19 mouse cellular contexts compared by ENCODE assay signal in the genomic region with DNA sequence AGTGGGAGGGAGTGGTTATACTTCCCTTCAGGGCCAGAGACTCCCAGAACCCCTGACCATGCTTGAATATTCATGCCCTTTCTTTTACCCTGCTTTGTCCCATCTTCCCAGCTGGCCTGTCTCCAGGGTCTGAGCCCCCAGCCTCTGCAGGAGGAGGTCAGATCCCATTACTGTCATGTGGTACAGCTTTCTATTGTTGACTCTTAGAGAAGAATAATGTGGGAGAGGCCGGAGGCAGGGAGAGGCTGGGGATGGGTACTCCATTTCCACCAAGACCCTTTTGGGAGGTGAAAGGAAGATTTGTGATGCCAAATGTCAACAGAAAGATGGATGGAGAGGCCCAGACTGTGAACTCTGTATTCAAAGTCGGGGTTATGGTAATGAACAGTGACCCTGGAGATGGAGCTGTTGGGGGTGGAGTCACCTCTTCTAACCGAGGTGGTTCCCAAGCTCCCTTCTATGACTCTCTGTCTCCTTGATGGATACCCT.
DNase-seq lines count a peak whose midpoint lies in the region; ATAC-seq and TF ChIP-seq lines count a peak whose summit lies in the region.
"Had no signal": no experiment of that assay in that cellular context is flagged by ENCODE, and none has a peak within 500 bp of the region (broad histone marks: within the 10 kb centered on the region; RNA-seq: fewer than 3 reads in every experiment).

No protein-coding gene starts in this region.

- H3K9ac ChIP-seq in hindbrain, postnatal 0 days (replicated peaks; ENCODE audit: low read length): no peak overlapping the region
- no peak overlapping the region for H3K9ac ChIP-seq in hindbrain, embryonic 13.5 days
- H3K9ac ChIP-seq in neural tube, embryonic 13.5 days: no peak overlapping the region
- H3K9ac ChIP-seq in forebrain, embryonic 16.5 days (replicated peaks; ENCODE audit: low read depth, low read length): no peak overlapping the region
- H3K9ac ChIP-seq: intestine, embryonic 15.5 days; limb, embryonic 12.5 days; liver, embryonic 13.5 days; stomach, embryonic 15.5 days had no signal

- no peak overlapping the region for H3K4me3 ChIP-seq in hindbrain, embryonic 10.5 days
- no peak overlapping the region for H3K4me3 ChIP-seq in hindbrain, postnatal 0 days (ENCODE audit: low read length)
- no peak overlapping the region for H3K4me3 ChIP-seq in hindbrain, embryonic 13.5 days
- H3K4me3 ChIP-seq in neural tube, embryonic 13.5 days: no peak overlapping the region
- no peak overlapping the region for H3K4me3 ChIP-seq in forebrain, embryonic 16.5 days (replicated peaks; ENCODE audit: low read length)
- H3K4me3 ChIP-seq in lung, adult 2 months (replicated peaks; ENCODE audit: extremely low read depth, low read depth, low read length): no peak overlapping the region
- H3K4me3 ChIP-seq: intestine, embryonic 15.5 days; limb, embryonic 12.5 days; liver, embryonic 13.5 days; stomach, embryonic 15.5 days had no signal

- H3K4me1 ChIP-seq in hindbrain, embryonic 10.5 days (replicated peaks): peaks cover 60% of the 10 kb centered on the region
- H3K4me1 ChIP-seq in hindbrain, postnatal 0 days (ENCODE audit: insufficient read depth, low read length): no peaks in the 10 kb centered on the region
- H3K4me1 ChIP-seq in hindbrain, embryonic 13.5 days (replicated peaks): peaks cover 42% of the 10 kb centered on the region
- H3K4me1 ChIP-seq in neural tube, embryonic 13.5 days (replicated peaks): peaks cover 53% of the 10 kb centered on the region
- H3K4me1 ChIP-seq in forebrain, embryonic 16.5 days (replicated peaks; ENCODE audit: control insufficient read depth, insufficient read depth, low read length): no peaks in the 10 kb centered on the region
- H3K4me1 ChIP-seq in lung, adult 2 months (ENCODE audit: control insufficient read depth, insufficient read depth, low read length): no peaks in the 10 kb centered on the region
- H3K4me1 ChIP-seq: intestine, embryonic 15.5 days; limb, embryonic 12.5 days; liver, embryonic 13.5 days; stomach, embryonic 15.5 days had no signal

- peak overlapping the region; percentile 88 for H3K27ac ChIP-seq in hindbrain, embryonic 10.5 days
- no peak overlapping the region for H3K27ac ChIP-seq in hindbrain, postnatal 0 days
- H3K27ac ChIP-seq in hindbrain, embryonic 13.5 days: no peak overlapping the region
- 0 out of 2 replicates have a peak overlapping the region, but pooled peaks have one; percentile 6 for H3K27ac ChIP-seq in neural tube, embryonic 13.5 days (replicated peaks)
- no peak overlapping the region for H3K27ac ChIP-seq in forebrain, embryonic 16.5 days (ENCODE audit: low read length)
- H3K27ac ChIP-seq: intestine, embryonic 15.5 days; kidney, postnatal 0 days; limb, embryonic 12.5 days; liver, embryonic 13.5 days; stomach, embryonic 15.5 days had no signal

- no peak for TF ChIP-seq POLR2A in lung, adult 2 months (IDR thresholded peaks at IDR 0.05; ENCODE audit: borderline replicate concordance, extremely low read depth, low read depth, low read length)

- H3K36me3 ChIP-seq in hindbrain, embryonic 10.5 days: no peaks in the 10 kb centered on the region
- no peaks in the 10 kb centered on the region for H3K36me3 ChIP-seq in hindbrain, postnatal 0 days (ENCODE audit: insufficient read depth, low read length)
- H3K36me3 ChIP-seq in hindbrain, embryonic 13.5 days: no peaks in the 10 kb centered on the region
- H3K36me3 ChIP-seq in neural tube, embryonic 13.5 days: no peaks in the 10 kb centered on the region
- no peaks in the 10 kb centered on the region for H3K36me3 ChIP-seq in forebrain, embryonic 16.5 days (ENCODE audit: control insufficient read depth, insufficient read depth)
- H3K36me3 ChIP-seq: intestine, embryonic 15.5 days; limb, embryonic 12.5 days; liver, embryonic 13.5 days; stomach, embryonic 15.5 days had no signal

- ATAC-seq in hindbrain, postnatal 0 days: no peak
- peak; percentile 80 for ATAC-seq in hindbrain, embryonic 13.5 days (ENCODE audit: low FRiP score)
- peak; percentile 88 for ATAC-seq in neural tube, embryonic 13.5 days (ENCODE audit: low read depth)
- no peak for ATAC-seq in forebrain, embryonic 16.5 days
- ATAC-seq: intestine, embryonic 15.5 days had no signal

- H3K4me2 ChIP-seq in hindbrain, postnatal 0 days (ENCODE audit: low read depth, low read length): no peak overlapping the region
- no peak overlapping the region for H3K4me2 ChIP-seq in hindbrain, embryonic 13.5 days
- H3K4me2 ChIP-seq in neural tube, embryonic 13.5 days: no peak overlapping the region
- H3K4me2 ChIP-seq in forebrain, embryonic 16.5 days (ENCODE audit: low read length): no peak overlapping the region
- H3K4me2 ChIP-seq: heart, embryonic 11.5 days; intestine, embryonic 15.5 days; limb, embryonic 12.5 days; liver, embryonic 13.5 days; stomach, embryonic 15.5 days had no signal

- DNase-seq in hindbrain, embryonic 10.5 days (ENCODE audit: low spot score): peak; percentile 85
- no peak for DNase-seq in hindbrain, postnatal 0 days (ENCODE audit: low spot score)
- peak; percentile 84 for DNase-seq in embryo, embryonic 10.5 days (ENCODE audit: low spot score)
- no peak for DNase-seq in layer of hippocampus, postnatal 36 days
- DNase-seq in lung, adult 2 months: no peak
- DNase-seq: adrenal gland, postnatal 36 days; cerebellum, adult 9-11 months; gastrocnemius, postnatal 14 days; heart, postnatal 14 days; liver, embryonic 13.5 days; right cerebral cortex, adult 18-20 months had no signal

- TF ChIP-seq CTCF in hindbrain, postnatal 0 days (IDR thresholded peaks at IDR 0.05; ENCODE audit: low read depth): no peak
- TF ChIP-seq CTCF in lung, adult 2 months (IDR thresholded peaks at IDR 0.05; ENCODE audit: insufficient read depth, low read length): no peak

- H3K9me3 ChIP-seq in hindbrain, embryonic 10.5 days: no peaks in the 10 kb centered on the region
- no peaks in the 10 kb centered on the region for H3K9me3 ChIP-seq in hindbrain, postnatal 0 days (ENCODE audit: low read length)
- no peaks in the 10 kb centered on the region for H3K9me3 ChIP-seq in hindbrain, embryonic 13.5 days
- no peaks in the 10 kb centered on the region for H3K9me3 ChIP-seq in neural tube, embryonic 13.5 days
- no peaks in the 10 kb centered on the region for H3K9me3 ChIP-seq in forebrain, embryonic 16.5 days (ENCODE audit: control insufficient read depth, low read length)
- H3K9me3 ChIP-seq: intestine, embryonic 15.5 days; limb, embryonic 12.5 days; stomach, embryonic 15.5 days had no signal

- H3K27me3 ChIP-seq in hindbrain, embryonic 10.5 days (ENCODE audit: insufficient read depth, poor library complexity, severe bottlenecking): no peaks in the 10 kb centered on the region
- no peaks in the 10 kb centered on the region for H3K27me3 ChIP-seq in hindbrain, postnatal 0 days (ENCODE audit: insufficient read depth, low read length)
- no peaks in the 10 kb centered on the region for H3K27me3 ChIP-seq in hindbrain, embryonic 13.5 days
- no peaks in the 10 kb centered on the region for H3K27me3 ChIP-seq in neural tube, embryonic 13.5 days
- H3K27me3 ChIP-seq in forebrain, embryonic 16.5 days (replicated peaks; ENCODE audit: control insufficient read depth, insufficient read depth, low read length): no peaks in the 10 kb centered on the region
- H3K27me3 ChIP-seq: intestine, embryonic 15.5 days; limb, embryonic 12.5 days; liver, embryonic 13.5 days; stomach, embryonic 15.5 days had no signal

- WGBS in hindbrain, embryonic 10.5 days: 21% methylated on average over 3 of the region's 3 CpGs
- 12% methylated on average over 3 of the region's 3 CpGs for WGBS in hindbrain, postnatal 0 days
- WGBS in hindbrain, embryonic 13.5 days: 3% methylated on average over 3 of the region's 3 CpGs
- 10% methylated on average over 3 of the region's 3 CpGs for WGBS in neural tube, embryonic 13.5 days
- 36% methylated on average over 3 of the region's 3 CpGs for WGBS in forebrain, embryonic 16.5 days
- WGBS in lung, adult 2 months: 11% methylated on average over 3 of the region's 3 CpGs

Comparison
In these comparisons a context has a peak if more than half of its experiments do, and no peak if none do; other contexts are left out.
1. DNase-seq: peak in hindbrain, embryonic 10.5 days (single experiment) and embryo, embryonic 10.5 days (single experiment); none in hindbrain, postnatal 0 days (single experiment), layer of hippocampus, postnatal 36 days (0 of 2) and lung, adult 2 months (single experiment).
2. H3K27ac ChIP-seq: peak in hindbrain, embryonic 10.5 days (single experiment) and neural tube, embryonic 13.5 days (single experiment); none in hindbrain, postnatal 0 days (single experiment), hindbrain, embryonic 13.5 days (single experiment) and forebrain, embryonic 16.5 days (single experiment).
3. ATAC-seq: peak in hindbrain, embryonic 13.5 days (single experiment) and neural tube, embryonic 13.5 days (single experiment); none in hindbrain, postnatal 0 days (single experiment) and forebrain, embryonic 16.5 days (single experiment).